In genomic region chr2:127520123-127520522, GRCm38 (mm10) we compare ENCODE assay signal across 18 mouse cellular contexts. TPM values are rescaled to one million over a fixed set of nuclear protein-coding genes. Genes with fewer than 3 reads are reported as not detected.
A peak's percentile ranks its signal among the peaks of the same experiment; 100 is the strongest.
DNase-seq lines count a peak whose midpoint lies in the region; ATAC-seq and TF ChIP-seq lines count a peak whose summit lies in the region.
"Had no signal": no experiment of that assay in that cellular context is flagged by ENCODE, and none has a peak within 500 bp of the region (broad histone marks: within the 10 kb centered on the region; RNA-seq: fewer than 3 reads in every experiment).

No protein-coding gene starts in this region.

- H3K27me3 ChIP-seq in hindbrain, embryonic 10.5 days (ENCODE audit: insufficient read depth, poor library complexity, severe bottlenecking), result peaks cover 12% of the 10 kb centered on the region; the same call in 1 of the 2 replicates
- 0 out of 2 replicates have a peak, but pooled peaks cover 4% of the 10 kb centered on the region for H3K27me3 ChIP-seq in hindbrain, embryonic 12.5 days
- peaks cover 14% of the 10 kb centered on the region; the same call in 1 of the 2 replicates for H3K27me3 ChIP-seq in forebrain, embryonic 10.5 days (ENCODE audit: poor library complexity, severe bottlenecking)
- no peaks in the 10 kb centered on the region for H3K27me3 ChIP-seq in hindbrain, postnatal 0 days (ENCODE audit: insufficient read depth, low read length)

- peaks cover 57% of the 10 kb centered on the region for H3K4me1 ChIP-seq in hindbrain, embryonic 10.5 days (replicated peaks)
- H3K4me1 ChIP-seq in hindbrain, embryonic 12.5 days, result peaks cover 29% of the 10 kb centered on the region
- H3K4me1 ChIP-seq in forebrain, embryonic 10.5 days, result peaks cover 59% of the 10 kb centered on the region
- peaks cover 23% of the 10 kb centered on the region for H3K4me1 ChIP-seq in hindbrain, postnatal 0 days (ENCODE audit: insufficient read depth, low read length)

- H3K4me2 ChIP-seq in hindbrain, embryonic 12.5 days (replicated peaks), result no peak overlapping the region; the same call in 1 of the 2 replicates
- H3K4me2 ChIP-seq in hindbrain, postnatal 0 days (ENCODE audit: low read depth, low read length), result peak overlapping the region; percentile 78

- TF ChIP-seq CTCF in hindbrain, postnatal 0 days (IDR thresholded peaks at IDR 0.05; ENCODE audit: low read depth), result no peak

- DNase-seq in hindbrain, embryonic 10.5 days (ENCODE audit: low spot score), result no peak
- DNase-seq in brain, adult 2 months (ENCODE audit: low read depth, low spot score), result peak; percentile 60
- no peak for DNase-seq in forebrain, embryonic 10.5 days (ENCODE audit: extremely low spot score, low spot score)
- no peak for DNase-seq in hindbrain, postnatal 0 days (ENCODE audit: low spot score)
- DNase-seq in spleen, adult 18-20 months, result no peak
- no peak for DNase-seq in retina, postnatal 1 day
- DNase-seq in embryo, embryonic 10 days (ENCODE audit: low spot score), result no peak
- DNase-seq: adrenal gland, postnatal 36 days; gastrocnemius, adult 2 months; kidney, postnatal 10 days; lung, adult 18-20 months had no signal

- no peaks in the 10 kb centered on the region for H3K9me3 ChIP-seq in hindbrain, embryonic 10.5 days
- H3K9me3 ChIP-seq in hindbrain, embryonic 12.5 days (replicated peaks), result no peaks in the 10 kb centered on the region
- no peaks in the 10 kb centered on the region for H3K9me3 ChIP-seq in forebrain, embryonic 10.5 days
- no peaks in the 10 kb centered on the region for H3K9me3 ChIP-seq in hindbrain, postnatal 0 days (ENCODE audit: low read length)
- H3K9me3 ChIP-seq: G1E; limb, embryonic 13.5 days had no signal

- no peak overlapping the region for H3K4me3 ChIP-seq in hindbrain, embryonic 10.5 days
- no peak overlapping the region for H3K4me3 ChIP-seq in hindbrain, embryonic 12.5 days
- 0 out of 2 replicates have a peak overlapping the region, but pooled peaks have one; percentile 55 for H3K4me3 ChIP-seq in forebrain, embryonic 10.5 days
- peak overlapping the region; percentile 43 for H3K4me3 ChIP-seq in hindbrain, postnatal 0 days (ENCODE audit: low read length)
- H3K4me3 ChIP-seq: gastrocnemius, adult 2 months had no signal

- peak overlapping the region; percentile 84; the same call in 1 of the 2 replicates for H3K27ac ChIP-seq in hindbrain, embryonic 10.5 days
- H3K27ac ChIP-seq in hindbrain, embryonic 12.5 days, result no peak overlapping the region
- H3K27ac ChIP-seq in forebrain, embryonic 10.5 days, result no peak overlapping the region
- no peak overlapping the region; the same call in 1 of the 2 replicates for H3K27ac ChIP-seq in hindbrain, postnatal 0 days
- H3K27ac ChIP-seq: gastrocnemius, adult 2 months; limb, embryonic 13.5 days had no signal

- no peak for ATAC-seq in hindbrain, embryonic 12.5 days (ENCODE audit: low FRiP score)
- ATAC-seq in hindbrain, postnatal 0 days, result no peak

- no peak overlapping the region for H3K9ac ChIP-seq in hindbrain, embryonic 12.5 days
- H3K9ac ChIP-seq in hindbrain, postnatal 0 days (replicated peaks; ENCODE audit: low read length), result peak overlapping the region; percentile 22; the same call in 1 of the 2 replicates

- H3K36me3 ChIP-seq in hindbrain, embryonic 10.5 days, result no peaks in the 10 kb centered on the region
- no peaks in the 10 kb centered on the region for H3K36me3 ChIP-seq in hindbrain, embryonic 12.5 days
- no peaks in the 10 kb centered on the region for H3K36me3 ChIP-seq in forebrain, embryonic 10.5 days (replicated peaks)
- H3K36me3 ChIP-seq in hindbrain, postnatal 0 days (ENCODE audit: insufficient read depth, low read length), result no peaks in the 10 kb centered on the region
- H3K36me3 ChIP-seq: G1E; limb, embryonic 13.5 days had no signal

RNA-seq across cellular contexts. Expression of gene Kcnip3, which starts 1.8 kb away (rescaled TPM):
- 2.2 TPM in 2 replicates for polyA plus RNA-seq in hindbrain, embryonic 10.5 days (2016; fragmentation: Nextera tagmentation; extraction: Ambion mirVana)
- polyA plus RNA-seq in hindbrain, embryonic 12.5 days (2016; fragmentation: Nextera tagmentation; extraction: Ambion mirVana), result 1.4 and 3.5 TPM in 2 replicates
- 2.1 TPM in 2 replicates for polyA plus RNA-seq in forebrain, embryonic 10.5 days (2016; fragmentation: Nextera tagmentation; extraction: Ambion mirVana)
- 34.7 and 39.0 TPM in 2 replicates for total RNA-seq in hindbrain, postnatal 0 days (2014; rRNA removed)
- polyA plus RNA-seq in hindbrain, postnatal 0 days (2015; fragmentation: Nextera tagmentation; extraction: Ambion mirVana), result 12.4 and 13.8 TPM in 2 replicates
- total RNA-seq: megakaryocyte-erythroid progenitor cell, adult 5-6 weeks had no signal

RNA-seq across cellular contexts. Expression of gene Prom2, which starts 21.1 kb away (rescaled TPM):
- 0.65 and 0.85 TPM in 2 replicates for polyA plus RNA-seq in hindbrain, embryonic 10.5 days (2016; fragmentation: Nextera tagmentation; extraction: Ambion mirVana)
- polyA plus RNA-seq in hindbrain, embryonic 12.5 days (2016; fragmentation: Nextera tagmentation; extraction: Ambion mirVana), result 0.42 and 0.77 TPM in 2 replicates
- 1.0 and 1.4 TPM in 2 replicates for polyA plus RNA-seq in forebrain, embryonic 10.5 days (2016; fragmentation: Nextera tagmentation; extraction: Ambion mirVana)
- total RNA-seq in hindbrain, postnatal 0 days (2014; rRNA removed), result 0.07 and 0.10 TPM in 2 replicates
- 0.10 and 0.32 TPM in 2 replicates for polyA plus RNA-seq in hindbrain, postnatal 0 days (2015; fragmentation: Nextera tagmentation; extraction: Ambion mirVana)
- total RNA-seq: common myeloid progenitor, adult 5-6 weeks; gastrocnemius, adult 2 months; megakaryocyte-erythroid progenitor cell, adult 5-6 weeks had no signal
- polyA plus RNA-seq: C2C12; G1E; heart, embryonic 11.5 days had no signal

Comparison
In these comparisons a context has a peak if more than half of its experiments do, and no peak if none do; other contexts are left out.
1. H3K4me3 ChIP-seq: peak in forebrain, embryonic 10.5 days (single experiment) and hindbrain, postnatal 0 days (single experiment); none in hindbrain, embryonic 10.5 days (single experiment) and hindbrain, embryonic 12.5 days (single experiment).